Mouse (Mus musculus) forebrain, embryonic 14.5 days (tissue): ENCODE data around the gene Fam13a. TPM values are rescaled to one million over a fixed set of nuclear protein-coding genes. Genes with fewer than 3 reads are reported as not detected.

Experiments
- ATAC-seq: fragments of 200-750 bp; cut with Nextera tagmentation; 2 replicates; pipeline ENCODE4 v1.8.0; 2017; ENCODE audit warnings: mild to moderate bottlenecking, moderate library complexity
- DNase-seq: peaks from one replicate; pipeline ENCODE4 v3.0.0-alpha.2; 2015; ENCODE audit warnings: low spot score
- H3K27ac ChIP-seq: fragments of 300-500 bp; sonication (generic); 2 replicates; pipeline ENCODE4 v1.5.1; 2014; ENCODE audit warnings: low read depth, mild to moderate bottlenecking, control low read depth, low read length, moderate library complexity
- H3K27me3 ChIP-seq: fragments of 300-500 bp; sonication (generic); replicated peaks from 2 replicates; pipeline ENCODE4 v1.6.1; 2014; ENCODE audit warnings: low read length, control low read depth, mixed read lengths; ENCODE audit not compliant: control insufficient read depth, insufficient read depth
- H3K36me3 ChIP-seq: fragments of 300-500 bp; sonication (generic); 2 replicates; pipeline ENCODE4 v1.6.1; 2014; ENCODE audit warnings: low read length, control low read depth; ENCODE audit not compliant: control insufficient read depth, insufficient read depth
- H3K4me1 ChIP-seq: fragments of 300-500 bp; sonication (generic); 2 replicates; pipeline ENCODE4 v1.6.1; 2014; ENCODE audit warnings: antibody characterized with exemption, low read length, control low read depth; ENCODE audit not compliant: control insufficient read depth, insufficient read depth
- H3K4me2 ChIP-seq: fragments of 300-500 bp; sonication (generic); 2 replicates; pipeline ENCODE4 v1.6.1; 2014; ENCODE audit warnings: mild to moderate bottlenecking, control low read depth, low read length
- H3K4me3 ChIP-seq: fragments of 300-500 bp; sonication (generic); 2 replicates; pipeline ENCODE4 v1.5.1; 2014; ENCODE audit warnings: low read depth, low read length, control low read depth
- H3K9ac ChIP-seq: fragments of 300-500 bp; sonication (generic); 2 replicates; pipeline ENCODE4 v1.6.1; 2014; ENCODE audit warnings: mild to moderate bottlenecking, low read length, control low read depth, moderate library complexity
- H3K9me3 ChIP-seq: fragments of 300-500 bp; sonication (generic); replicated peaks from 2 replicates; pipeline ENCODE4 v1.6.1; 2016; ENCODE audit warnings: low read length, control low read depth, mixed read lengths; ENCODE audit not compliant: control insufficient read depth
- WGBS: fragments of 180-500 bp; shearing (Covaris S2); extraction: QIAGEN DNeasy Blood & Tissue Kit; methylation state at CpG from one replicate; pipeline ENCODE4 v1.1.7; 2014; 5-methylcytosine and 5-hydroxymethylcytosine counted together
- polyA plus RNA-seq: library from polyadenylated mRNA; unstranded; fragments of >200 nt; fragmentation: Nextera tagmentation; extraction: Ambion mirVana; gene quantifications from 2 replicates; pipeline ENCODE4 v1.2.1, GENCODE M21; 2014

Fam13a gene
- polyA plus RNA-seq, 1 experiment from 2014 or later, result 6.5 TPM

- DNase-seq (peak; percentile 19), ATAC-seq (no peak)
- Histone ChIP-seq H3K27ac (no peak overlapping the region), H3K4me3 (no peak overlapping the region), H3K4me1 (no peaks in the 10 kb centered on the region), H3K9ac (no peak overlapping the region), H3K36me3 (no peaks in the 10 kb centered on the region), H3K27me3 (no peaks in the 10 kb centered on the region), H3K9me3 (no peaks in the 10 kb centered on the region), H3K4me2 (no peak overlapping the region)
- 74% methylated on average over 8 of the region's 8 CpGs for WGBS
Measured at GRCm38 (mm10) chr6:58985186-58985585, 39.2 kb downstream of the Fam13a start.

DNA sequence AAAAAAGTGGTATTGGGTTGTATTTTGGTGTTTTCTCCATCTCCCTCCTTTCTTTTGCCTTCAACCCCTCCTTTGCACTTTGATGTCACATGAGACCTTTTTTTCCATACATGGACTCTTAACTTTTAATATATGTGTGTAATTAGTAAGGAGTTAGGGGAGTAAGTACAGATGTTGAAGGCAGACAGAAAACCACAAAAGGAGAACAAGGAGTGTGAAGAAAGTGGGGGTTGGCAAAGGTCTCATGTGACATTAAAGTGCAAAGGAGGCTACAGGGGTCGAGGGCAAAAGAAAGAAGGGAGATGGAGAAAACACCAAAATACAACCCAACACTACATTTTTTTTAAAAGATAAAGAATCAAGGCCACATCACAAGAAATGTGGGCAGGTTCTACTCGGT is 49.1 kb downstream of the Fam13a start:
- Histone ChIP-seq H3K9ac (no peak overlapping the region), H3K27me3 (no peaks in the 10 kb centered on the region), H3K4me1 (no peaks in the 10 kb centered on the region), H3K9me3 (no peaks in the 10 kb centered on the region), H3K36me3 (no peaks in the 10 kb centered on the region), H3K4me2 (no peak overlapping the region), H3K4me3 (no peak overlapping the region), H3K27ac (no peak overlapping the region)
- WGBS, result 77% methylated on average over 2 of the region's 2 CpGs
- no peak for ATAC-seq
- no peak for DNase-seq

GRCm38 (mm10) chr6:58974428-58974827 is 49.9 kb downstream of the Fam13a start:
- WGBS, result 94% methylated on average over 2 of the region's 2 CpGs
- no peak for DNase-seq
- Histone ChIP-seq H3K9me3 (no peaks in the 10 kb centered on the region), H3K9ac (no peak overlapping the region), H3K4me1 (no peaks in the 10 kb centered on the region), H3K4me2 (no peak overlapping the region), H3K27ac (no peak overlapping the region), H3K36me3 (no peaks in the 10 kb centered on the region), H3K27me3 (no peaks in the 10 kb centered on the region), H3K4me3 (no peak overlapping the region)
- ATAC-seq, result no peak

- WGBS, result 85% methylated on average over 1 of the region's 1 CpGs
Measured at GRCm38 (mm10) chr6:58972873-58973272, 51.5 kb downstream of the Fam13a start.

GRCm38 (mm10) chr6:58968272-58968671 is 56.1 kb downstream of the Fam13a start:
- no peak overlapping the region for H3K4me3 ChIP-seq
- no peaks in the 10 kb centered on the region; the same call in 1 of the 2 replicates for H3K4me1 ChIP-seq
- no peak for ATAC-seq

More at GRCm38 (mm10) chr6:58972873-58973272, 51.5 kb downstream of the Fam13a start:
- H3K27ac ChIP-seq, result no peak overlapping the region
- no peaks in the 10 kb centered on the region for H3K4me1 ChIP-seq
- H3K4me2 ChIP-seq, result no peak overlapping the region
- ATAC-seq, result no peak
- H3K9me3 ChIP-seq, result no peaks in the 10 kb centered on the region
- no peak overlapping the region for H3K4me3 ChIP-seq
- DNase-seq, result no peak
- H3K36me3 ChIP-seq, result no peaks in the 10 kb centered on the region
- no peak overlapping the region for H3K9ac ChIP-seq
- H3K27me3 ChIP-seq, result no peaks in the 10 kb centered on the region

DNA sequence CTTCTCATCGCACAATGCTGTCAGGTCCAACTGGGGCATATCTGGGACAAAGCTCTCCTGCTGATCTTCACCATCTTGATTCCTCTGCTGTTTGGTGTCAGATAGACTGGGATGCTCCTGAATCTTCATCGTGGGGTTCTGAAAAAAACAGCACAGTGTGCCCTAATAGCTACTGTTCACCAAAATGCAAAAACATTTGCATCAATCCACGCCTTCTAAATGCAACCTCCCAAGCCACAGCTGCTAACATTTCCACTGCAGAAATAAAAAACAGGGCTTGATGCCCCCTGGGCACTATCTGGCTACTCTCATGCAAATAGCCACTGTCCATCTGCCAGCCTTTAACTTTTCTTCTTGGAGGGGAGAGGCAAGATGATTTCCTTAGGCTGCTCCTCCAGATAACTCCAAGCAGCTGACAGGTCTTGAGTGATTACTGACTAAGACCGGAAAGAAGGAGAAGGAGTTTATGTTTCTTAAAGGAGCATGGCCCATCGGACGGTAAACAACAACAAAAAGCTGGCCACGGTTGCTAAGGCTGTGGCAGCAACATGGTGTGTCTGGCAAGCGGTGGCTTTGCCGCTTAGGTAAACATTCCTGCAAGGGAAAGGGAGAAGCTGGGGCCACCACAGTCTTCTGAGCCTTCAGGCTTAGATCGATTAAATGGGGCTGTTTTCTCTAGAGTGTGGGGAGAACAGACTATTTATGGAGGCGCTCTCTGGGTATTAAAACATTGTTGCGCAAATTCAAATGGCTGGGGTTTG is 59.1 kb downstream of the Fam13a start:
- no peak overlapping the region for H3K4me2 ChIP-seq
- 60% methylated on average over 12 of the region's 12 CpGs for WGBS
- no peak overlapping the region for H3K9ac ChIP-seq
- peak; percentile 4 for DNase-seq
- no peaks in the 10 kb centered on the region for H3K27me3 ChIP-seq
- ATAC-seq, result peak; percentile 34; the same call in 1 of the 2 replicates
- H3K4me1 ChIP-seq, result no peaks in the 10 kb centered on the region; the same call in 1 of the 2 replicates
- H3K4me3 ChIP-seq, result no peak overlapping the region
- no peaks in the 10 kb centered on the region for H3K36me3 ChIP-seq
- no peaks in the 10 kb centered on the region for H3K9me3 ChIP-seq
- no peak overlapping the region for H3K27ac ChIP-seq

More at GRCm38 (mm10) chr6:58968272-58968671, 56.1 kb downstream of the Fam13a start:
- no peak overlapping the region for H3K4me2 ChIP-seq
- no peaks in the 10 kb centered on the region for H3K27me3 ChIP-seq
- no peaks in the 10 kb centered on the region for H3K9me3 ChIP-seq
- 97% methylated on average over 3 of the region's 3 CpGs for WGBS
- DNase-seq, result no peak
- H3K27ac ChIP-seq, result no peak overlapping the region
- H3K36me3 ChIP-seq, result no peaks in the 10 kb centered on the region
- H3K9ac ChIP-seq, result no peak overlapping the region

GRCm38 (mm10) chr6:58964565-58964964 is 59.8 kb downstream of the Fam13a start:
- Histone ChIP-seq H3K4me3 (no peak overlapping the region), H3K27me3 (no peaks in the 10 kb centered on the region), H3K27ac (no peak overlapping the region), H3K4me1 (no peaks in the 10 kb centered on the region; the same call in 1 of the 2 replicates), H3K9ac (no peak overlapping the region), H3K9me3 (no peaks in the 10 kb centered on the region), H3K36me3 (no peaks in the 10 kb centered on the region), H3K4me2 (no peak overlapping the region)
- ATAC-seq, result no peak
- no peak for DNase-seq

DNA sequence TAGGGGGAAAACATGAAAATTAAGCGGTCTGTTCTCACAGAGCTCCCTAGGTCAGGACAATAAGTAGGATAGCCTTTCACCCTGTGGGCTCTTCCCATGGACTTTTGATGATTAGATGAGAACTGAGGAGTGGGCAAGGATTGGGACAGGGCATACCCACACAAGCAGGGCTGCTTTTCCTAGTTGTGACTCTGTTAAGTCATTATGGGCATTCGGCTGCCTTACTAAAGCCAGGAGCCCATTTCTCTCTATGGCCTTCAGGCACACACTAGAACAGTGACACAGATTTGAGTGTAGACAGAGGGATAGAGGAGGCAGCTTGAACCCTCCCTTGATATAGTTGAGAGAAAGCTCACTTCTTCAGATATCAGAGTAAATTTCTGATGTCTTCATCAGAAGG is 60.3 kb downstream of the Fam13a start:
- ATAC-seq (no peak), DNase-seq (no peak)
- no peaks in the 10 kb centered on the region for H3K36me3 ChIP-seq
- no peaks in the 10 kb centered on the region; the same call in 1 of the 2 replicates for H3K4me1 ChIP-seq
- H3K4me2 ChIP-seq, result no peak overlapping the region
- no peak overlapping the region for H3K4me3 ChIP-seq
- no peaks in the 10 kb centered on the region for H3K9me3 ChIP-seq
- H3K27ac ChIP-seq, result no peak overlapping the region
- no peak overlapping the region for H3K9ac ChIP-seq
- no peaks in the 10 kb centered on the region for H3K27me3 ChIP-seq
- 91% methylated on average over 2 of the region's 2 CpGs for WGBS

DNA sequence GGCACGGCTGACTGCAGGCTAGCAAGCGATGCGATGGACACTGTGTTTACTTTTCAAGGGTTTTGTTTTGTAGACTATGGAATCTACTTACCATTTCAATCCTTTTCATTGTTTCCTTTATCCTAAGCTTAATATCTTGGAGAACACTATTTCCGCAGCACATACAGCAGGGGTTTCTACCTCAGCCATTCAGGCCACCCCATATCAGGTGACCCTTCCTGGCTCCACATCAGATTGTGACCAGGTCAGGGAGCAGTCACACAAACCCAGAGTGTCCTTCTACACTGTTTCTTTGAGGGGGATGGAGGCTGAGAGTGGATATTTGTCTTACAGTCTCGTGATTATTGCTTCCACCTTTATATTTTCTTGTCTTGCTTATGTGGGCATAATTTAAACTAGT is 61.7 kb downstream of the Fam13a start:
- 85% methylated on average over 5 of the region's 5 CpGs for WGBS

More for the DNA sequence above, 61.7 kb downstream of the Fam13a start:
- no peak overlapping the region for H3K4me3 ChIP-seq
- H3K4me1 ChIP-seq, result no peaks in the 10 kb centered on the region; the same call in 1 of the 2 replicates
- no peaks in the 10 kb centered on the region for H3K9me3 ChIP-seq
- H3K27ac ChIP-seq, result no peak overlapping the region
- DNase-seq, result no peak
- no peak overlapping the region for H3K4me2 ChIP-seq
- no peak for ATAC-seq
- H3K36me3 ChIP-seq, result no peaks in the 10 kb centered on the region
- H3K27me3 ChIP-seq, result no peaks in the 10 kb centered on the region
- H3K9ac ChIP-seq, result no peak overlapping the region
